Mouse (Mus musculus) liver, embryonic 14.5 days (tissue): Measurements from ENCODE around the gene Bpifa2. TPM values are rescaled to one million over a fixed set of nuclear protein-coding genes. Genes with fewer than 3 reads are reported as not detected.

ENCODE experiments used
- ATAC-seq: fragments of 200-750 bp; cut with Nextera tagmentation; 2 replicates; pipeline ENCODE4 v1.8.0; 2017; ENCODE audit warnings: moderate number of reproducible peaks, mild to moderate bottlenecking, moderate library complexity; ENCODE audit not compliant: insufficient read depth
- DNase-seq, 3 experiments: peaks; one replicate each; pipeline ENCODE4 v3.0.0-alpha.2; 2012 to 2013; ENCODE audit warnings: low read depth in 3 of 3, low spot score in 3 of 3
- H3K27ac ChIP-seq: fragments of 300-500 bp; sonication (generic); 2 replicates; pipeline ENCODE4 v1.5.1; 2014; ENCODE audit warnings: moderate library complexity, mild to moderate bottlenecking, control low read depth, inconsistent platforms
- H3K27me3 ChIP-seq: fragments of 300-500 bp; sonication (generic); 2 replicates; pipeline ENCODE4 v1.6.1; 2014; ENCODE audit warnings: mild to moderate bottlenecking, low read length, moderate library complexity; ENCODE audit not compliant: control insufficient read depth, insufficient read depth
- H3K36me3 ChIP-seq: fragments of 300-500 bp; sonication (generic); replicated peaks from 2 replicates; pipeline ENCODE4 v1.6.1; 2014; ENCODE audit warnings: low read depth; ENCODE audit not compliant: control insufficient read depth, insufficient read depth
- H3K4me1 ChIP-seq, 2 experiments: fragments of 200-500 bp in 1 of 2; fragments of 300-500 bp in 1 of 2; sonication (generic) in 1 of 2; replicated peaks; 2 replicates each; pipeline ENCODE4 v1.6.1; 2012 to 2014; ENCODE audit warnings: antibody characterized with exemption in 1 of 2, inconsistent platforms in 1 of 2, low read length in 1 of 2; ENCODE audit not compliant: control insufficient read depth in 2 of 2, insufficient read depth in 2 of 2
- H3K4me2 ChIP-seq: fragments of 300-500 bp; sonication (generic); 2 replicates; pipeline ENCODE4 v1.6.1; 2014; ENCODE audit warnings: low read depth, mild to moderate bottlenecking, control low read depth, moderate library complexity
- H3K4me3 ChIP-seq, 2 experiments: fragments of 200-500 bp in 1 of 2; fragments of 300-500 bp in 1 of 2; sonication (generic) in 1 of 2; 2 replicates each; pipeline ENCODE4 v1.5.1; 2012 to 2014; ENCODE audit warnings: low read depth in 2 of 2, low read length in 2 of 2, mild to moderate bottlenecking in 2 of 2, control low read depth in 1 of 2, inconsistent platforms in 1 of 2, moderate library complexity in 1 of 2; ENCODE audit not compliant: insufficient read depth in 1 of 2
- H3K9ac ChIP-seq: fragments of 300-500 bp; sonication (generic); replicated peaks from 2 replicates; pipeline ENCODE4 v1.6.1; 2014; ENCODE audit warnings: mild to moderate bottlenecking, control low read depth, moderate library complexity
- H3K9me3 ChIP-seq: fragments of 300-500 bp; sonication (generic); 2 replicates; pipeline ENCODE4 v1.6.1; 2016; ENCODE audit warnings: low read length, mixed read lengths; ENCODE audit not compliant: control insufficient read depth
- CTCF ChIP-seq: IDR thresholded peaks from 2 replicates; pipeline ENCODE4 v1.5.1; 2016; ENCODE audit warnings: antibody characterized with exemption, low read depth, control low read depth
- EP300 ChIP-seq: IDR thresholded peaks from 2 replicates; pipeline ENCODE4 v1.6.1; 2016; ENCODE audit warnings: antibody characterized with exemption, low read depth
- WGBS: fragments of 180-500 bp; shearing (Covaris S2); extraction: QIAGEN DNeasy Blood & Tissue Kit; methylation state at CpG from one replicate; pipeline ENCODE4 v1.1.7; 2014; ENCODE audit not compliant: insufficient replicate concordance; 5-methylcytosine and 5-hydroxymethylcytosine counted together
- polyA plus RNA-seq, 2 experiments: library from polyadenylated mRNA; depleted of rRNA in 1 of 2; stranded (reverse) in 1 of 2; unstranded in 1 of 2; fragments of >200 nt; fragmentation: Nextera tagmentation in 1 of 2; extraction: Ambion mirVana in 1 of 2; gene quantifications; 2 replicates each; pipeline versions ENCODE4 v1.2.1 to v1.2.3; 2012 to 2014

The Bpifa2 gene
- polyA plus RNA-seq (2012; rRNA removed): not detected in 2 replicates
- polyA plus RNA-seq (2014; fragmentation: Nextera tagmentation; extraction: Ambion mirVana): not detected in 2 replicates

DNA sequence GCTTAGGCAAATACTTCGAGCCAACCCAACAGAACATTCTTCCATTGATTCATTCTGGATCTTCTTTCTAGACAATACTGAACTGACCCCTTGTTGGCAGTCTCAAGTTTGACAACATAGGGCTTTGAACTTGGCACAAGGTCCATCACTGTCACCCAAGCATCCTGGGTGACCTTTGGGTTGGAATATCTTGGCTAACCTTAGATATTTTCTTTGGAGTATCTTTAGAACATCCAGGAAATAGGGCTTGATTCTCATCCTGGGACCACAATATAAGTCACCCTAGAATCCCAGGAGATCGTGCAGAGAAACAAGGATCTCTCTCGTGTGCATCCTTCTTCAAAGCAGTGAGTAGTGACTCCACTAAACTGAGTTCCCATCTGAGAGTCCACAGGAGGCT, at the start of gene Bpifa2:
Gene Bpifa2, plus strand, starts transcription at position 301 of the 400 bp plus-strand sequence.
- no peaks in the 10 kb centered on the region for H3K27me3 ChIP-seq
- TF ChIP-seq CTCF: no peak
- TF ChIP-seq EP300: no peak
- 53% methylated on average over 3 of the region's 3 CpGs for WGBS
- H3K4me1 ChIP-seq: no peaks in the 10 kb centered on the region
- no peak within 1 kb of the TSS for H3K9ac ChIP-seq
- no peak within 1 kb of the TSS for H3K4me2 ChIP-seq
- H3K4me3 ChIP-seq: no peak within 1 kb of the TSS
- ATAC-seq (no peak), DNase-seq (no peak)
- no peaks in the 10 kb centered on the region for H3K9me3 ChIP-seq
- H3K36me3 ChIP-seq: no peaks in the 10 kb centered on the region
- H3K27ac ChIP-seq: no peak within 1 kb of the TSS

DNA sequence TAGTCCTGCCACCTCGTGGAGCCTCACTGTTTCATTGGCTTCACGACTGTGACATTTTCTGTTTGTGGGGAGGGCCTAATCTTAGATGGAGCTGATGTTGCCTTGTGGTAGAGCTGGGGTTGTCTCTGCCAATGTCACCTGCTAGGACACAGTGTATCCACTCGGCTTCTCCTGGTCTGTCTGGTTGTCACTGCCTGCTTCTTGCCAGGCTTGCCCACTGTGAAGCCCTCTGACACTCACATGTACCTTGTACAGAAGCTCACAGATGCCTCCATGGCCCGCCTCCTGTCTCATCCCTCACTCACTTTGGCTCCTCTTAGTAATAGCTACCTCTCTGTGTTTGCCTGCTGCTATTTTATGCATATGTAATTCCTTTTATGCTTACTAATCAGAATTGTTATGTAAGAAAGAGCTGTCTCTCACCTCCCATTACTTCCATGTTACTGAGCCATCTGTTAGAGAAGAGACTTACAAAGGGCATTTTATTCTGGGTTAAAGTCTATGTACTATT, 45.2 kb upstream of the Bpifa2 start:
- ATAC-seq (no peak), DNase-seq (no peak)
- no peaks in the 10 kb centered on the region for H3K27me3 ChIP-seq
- no peak for TF ChIP-seq CTCF
- no peak for TF ChIP-seq EP300
- H3K27ac ChIP-seq: no peak overlapping the region
- no peaks in the 10 kb centered on the region for H3K9me3 ChIP-seq
- 39% methylated on average over 4 of the region's 4 CpGs for WGBS
- H3K4me3 ChIP-seq: no peak overlapping the region
- H3K4me2 ChIP-seq: no peak overlapping the region
- H3K4me1 ChIP-seq: no peaks in the 10 kb centered on the region
- no peak overlapping the region for H3K9ac ChIP-seq
- no peaks in the 10 kb centered on the region for H3K36me3 ChIP-seq

DNA sequence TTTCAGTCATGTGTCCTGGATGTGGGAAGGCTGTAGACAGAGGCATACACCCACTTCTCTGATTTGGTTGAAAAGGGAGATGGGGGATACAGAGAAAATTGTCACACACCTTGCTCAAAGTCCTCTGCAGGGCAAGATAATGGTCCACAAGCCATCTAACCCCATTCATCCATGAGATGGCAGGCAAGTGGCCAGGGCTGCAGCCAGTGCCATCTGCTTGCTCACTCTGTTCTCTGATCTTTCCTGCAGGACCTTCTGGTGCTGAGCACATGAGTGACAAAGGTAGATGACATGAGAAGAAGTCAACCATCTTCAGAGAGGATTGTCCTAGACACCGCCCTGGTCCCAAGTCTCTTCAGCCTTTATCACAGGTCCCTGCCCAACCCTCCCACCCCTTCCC, 44.7 kb upstream of the Bpifa2 start:
- DNase-seq (no peak), ATAC-seq (no peak)
- no peak overlapping the region for H3K9ac ChIP-seq
- TF ChIP-seq CTCF: no peak
- no peak overlapping the region for H3K4me2 ChIP-seq
- no peaks in the 10 kb centered on the region for H3K36me3 ChIP-seq
- H3K27me3 ChIP-seq: no peaks in the 10 kb centered on the region
- no peaks in the 10 kb centered on the region for H3K4me1 ChIP-seq
- 57% methylated on average over 1 of the region's 1 CpGs for WGBS
- H3K9me3 ChIP-seq: no peaks in the 10 kb centered on the region
- H3K4me3 ChIP-seq: no peak overlapping the region
- H3K27ac ChIP-seq: no peak overlapping the region

DNA sequence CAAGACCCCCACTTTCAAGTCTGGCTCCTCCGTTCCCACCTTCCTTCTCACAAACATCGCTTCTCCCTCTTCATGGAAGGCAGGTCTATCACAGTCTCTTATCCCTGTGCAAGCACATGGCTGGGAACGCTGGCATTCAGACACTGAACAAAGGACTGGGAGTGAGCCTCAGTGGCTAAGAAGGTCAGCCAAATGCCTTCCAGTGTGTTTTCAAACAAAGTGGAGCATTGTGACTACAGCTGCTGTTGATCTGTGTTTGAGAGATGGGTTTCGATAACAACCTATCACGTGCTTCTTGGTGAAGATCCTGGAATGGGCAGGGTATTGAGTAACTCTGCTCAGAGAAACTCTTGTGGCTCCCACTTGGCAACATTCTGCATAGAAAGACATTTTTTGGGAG, 37.8 kb upstream of the Bpifa2 start:
- Histone ChIP-seq H3K4me3 (no peak overlapping the region), H3K27me3 (no peaks in the 10 kb centered on the region), H3K27ac (no peak overlapping the region), H3K9ac (no peak overlapping the region), H3K4me2 (no peak overlapping the region), H3K36me3 (no peaks in the 10 kb centered on the region), H3K4me1 (no peaks in the 10 kb centered on the region), H3K9me3 (no peaks in the 10 kb centered on the region)
- ATAC-seq (no peak), DNase-seq (no peak)
- TF ChIP-seq EP300: no peak
- no peak for TF ChIP-seq CTCF
- WGBS: 62% methylated on average over 5 of the region's 5 CpGs

DNA sequence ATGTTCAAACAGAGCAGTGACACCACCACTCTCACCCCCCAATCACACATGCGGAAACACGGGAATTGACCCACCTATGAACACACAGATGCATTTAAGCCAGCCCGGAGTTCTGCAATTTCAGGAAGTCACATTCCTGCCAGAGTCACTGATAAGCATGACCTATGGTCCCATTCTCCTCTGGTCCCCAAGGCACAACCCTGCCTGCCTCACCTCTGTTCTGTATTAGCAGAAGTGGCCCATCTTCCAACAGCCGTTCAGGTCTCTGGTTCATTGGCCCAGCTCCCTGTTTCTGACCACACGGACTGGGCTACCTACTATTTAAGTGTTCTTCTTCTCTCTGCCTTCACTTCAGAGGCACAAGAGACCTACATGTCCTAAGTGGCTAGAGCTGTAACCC, 33.5 kb upstream of the Bpifa2 start, which contains the start of gene Bpifa6:
Gene Bpifa6, plus strand, starts transcription at position 364 of the 400 bp plus-strand sequence.
- no peak for TF ChIP-seq CTCF
- no peak for TF ChIP-seq EP300
- Histone ChIP-seq H3K27ac (no peak within 1 kb of the TSS), H3K9ac (no peak within 1 kb of the TSS), H3K27me3 (no peaks in the 10 kb centered on the region), H3K4me1 (no peaks in the 10 kb centered on the region), H3K4me3 (no peak within 1 kb of the TSS), H3K36me3 (no peaks in the 10 kb centered on the region), H3K9me3 (no peaks in the 10 kb centered on the region), H3K4me2 (no peak within 1 kb of the TSS)
- 55% methylated on average over 5 of the region's 5 CpGs for WGBS
- ATAC-seq: no peak
- no peak for DNase-seq
